Mouse (Mus musculus) embryonic fibroblast, embryonic 13.5 days (primary cell): ENCODE data around the gene Car12. TPM values are rescaled to one million over a fixed set of nuclear protein-coding genes. Genes with fewer than 3 reads are reported as not detected.

Experiments used
- H3K27ac ChIP-seq: 2 replicates; pipeline ENCODE4 v1.5.1; 2012; ENCODE audit warnings: low read length, control low read depth, inconsistent platforms; ENCODE audit not compliant: insufficient read depth
- H3K4me1 ChIP-seq: 2 replicates; pipeline ENCODE4 v1.6.1; 2011; ENCODE audit warnings: low read length; ENCODE audit not compliant: control insufficient read depth, insufficient read depth
- H3K4me3 ChIP-seq: 2 replicates; pipeline ENCODE4 v1.5.1; 2011; ENCODE audit warnings: mild to moderate bottlenecking, control low read depth, low read length; ENCODE audit not compliant: insufficient read depth
- CTCF ChIP-seq: IDR thresholded peaks from 2 replicates; pipeline ENCODE4 v1.5.1; 2011; ENCODE audit warnings: mild to moderate bottlenecking, control low read depth, low read length, moderate library complexity, borderline replicate concordance; ENCODE audit not compliant: insufficient read depth
- POLR2A ChIP-seq: IDR thresholded peaks from 2 replicates; pipeline ENCODE4 v1.6.1; 2011; ENCODE audit warnings: low read depth, mild to moderate bottlenecking, control low read depth, low read length, moderate library complexity
- polyA plus RNA-seq: library from polyadenylated mRNA; stranded (reverse); fragments of >200 nt; gene quantifications from 2 replicates; pipeline ENCODE4 v1.2.4, GENCODE M21; 2011; ENCODE audit warnings: low read depth; ENCODE audit not compliant: missing spikeins, insufficient read length

The Car12 gene
- polyA plus RNA-seq, 1 experiment = 5.3 TPM

DNA sequence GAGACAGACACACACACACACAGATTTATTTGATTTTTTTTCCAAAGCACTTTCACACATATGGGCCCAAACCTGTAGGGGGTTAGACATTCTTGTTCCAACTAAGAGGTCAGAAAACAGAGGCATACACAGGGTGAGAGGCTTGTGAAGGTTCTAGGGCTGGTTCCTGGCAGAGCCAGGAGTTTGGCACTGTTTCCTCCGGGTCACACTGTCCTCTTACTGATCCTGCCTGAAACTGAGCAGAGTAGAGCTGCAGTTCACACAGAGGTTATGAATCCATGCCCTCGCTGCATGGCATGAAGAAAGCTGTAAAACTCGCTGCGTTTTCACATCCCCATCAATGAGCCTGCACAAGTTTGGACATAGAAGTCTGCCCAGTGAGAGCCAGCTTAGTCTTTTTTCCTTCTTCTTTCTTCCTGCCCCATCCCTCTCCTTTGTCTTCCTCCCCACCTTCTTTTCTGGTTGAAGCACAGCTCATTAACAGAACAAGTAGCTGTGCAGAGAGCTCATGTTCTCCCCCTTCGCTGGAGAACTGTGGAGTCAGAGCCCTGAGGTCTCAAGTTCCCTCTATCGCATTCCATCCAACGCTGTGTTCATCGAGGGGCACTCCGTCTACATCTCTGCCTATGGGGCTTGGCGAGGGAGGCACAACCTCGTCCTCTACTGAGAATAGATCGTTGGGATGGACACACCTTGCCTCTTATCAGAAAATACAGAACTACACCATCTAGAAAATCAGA, 4.5 kb upstream of the Car12 start:
- no peak overlapping the region; the same call in 1 of the 2 replicates for H3K27ac ChIP-seq
- peaks cover 9% of the 10 kb centered on the region for H3K4me1 ChIP-seq
- no peak for TF ChIP-seq POLR2A
- no peak for TF ChIP-seq CTCF

DNA sequence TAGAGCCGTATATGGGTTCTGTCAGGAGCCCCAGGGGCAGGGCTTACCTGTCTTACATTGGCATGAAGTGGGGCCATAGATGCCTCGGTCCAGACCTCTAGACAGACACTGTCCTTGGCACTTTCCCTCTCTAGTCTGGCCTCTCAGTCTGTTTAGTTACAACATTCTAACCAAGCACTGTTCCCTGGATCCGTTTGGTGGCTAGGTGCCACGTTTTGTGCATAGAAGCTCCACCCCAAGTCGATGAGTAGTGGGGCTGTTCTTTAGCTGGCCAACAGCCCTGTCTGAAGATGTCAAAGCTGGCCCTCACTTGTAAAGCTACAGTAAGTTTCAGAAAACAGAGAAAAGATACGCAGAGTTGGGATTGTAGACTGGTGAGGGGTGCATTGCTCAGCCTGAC, 2.9 kb upstream of the Car12 start:
- TF ChIP-seq POLR2A (no peak), CTCF (no peak)
- Histone ChIP-seq H3K27ac (no peak overlapping the region), H3K4me3 (no peak overlapping the region), H3K4me1 (peaks cover 9% of the 10 kb centered on the region)

More for the DNA sequence above, 4.5 kb upstream of the Car12 start:
- no peak overlapping the region for H3K4me3 ChIP-seq

DNA sequence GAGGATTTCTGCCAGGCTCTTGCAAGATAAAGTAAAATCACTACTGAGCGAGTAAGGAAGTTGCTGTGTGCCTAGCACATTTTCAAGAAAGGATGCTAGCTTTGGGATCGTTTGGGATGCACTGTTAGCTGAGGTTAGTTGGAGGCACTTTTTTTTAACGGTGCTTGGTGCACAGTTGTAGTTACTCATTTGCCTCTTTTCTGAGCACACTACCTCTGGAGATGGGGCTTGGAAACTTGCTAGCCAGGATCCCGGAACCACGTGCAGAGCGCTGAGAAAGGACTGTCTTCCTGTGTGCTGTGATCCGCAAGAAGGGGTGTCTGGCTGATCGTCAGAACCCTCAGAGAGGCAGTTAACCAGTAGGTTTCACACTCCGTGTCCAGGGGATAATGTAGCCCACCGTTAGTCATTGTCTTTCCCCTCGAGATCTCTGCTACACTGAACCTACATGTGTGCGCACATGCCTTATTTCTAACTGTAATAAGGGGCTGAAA, 583 bp downstream of the Car12 start:
- TF ChIP-seq CTCF (no peak), POLR2A (no peak)
- H3K4me3 ChIP-seq = peak overlapping the region; percentile 18; the same call in 1 of the 2 replicates
- no peak overlapping the region for H3K27ac ChIP-seq
- peaks cover 5% of the 10 kb centered on the region; the same call in 1 of the 2 replicates for H3K4me1 ChIP-seq

DNA sequence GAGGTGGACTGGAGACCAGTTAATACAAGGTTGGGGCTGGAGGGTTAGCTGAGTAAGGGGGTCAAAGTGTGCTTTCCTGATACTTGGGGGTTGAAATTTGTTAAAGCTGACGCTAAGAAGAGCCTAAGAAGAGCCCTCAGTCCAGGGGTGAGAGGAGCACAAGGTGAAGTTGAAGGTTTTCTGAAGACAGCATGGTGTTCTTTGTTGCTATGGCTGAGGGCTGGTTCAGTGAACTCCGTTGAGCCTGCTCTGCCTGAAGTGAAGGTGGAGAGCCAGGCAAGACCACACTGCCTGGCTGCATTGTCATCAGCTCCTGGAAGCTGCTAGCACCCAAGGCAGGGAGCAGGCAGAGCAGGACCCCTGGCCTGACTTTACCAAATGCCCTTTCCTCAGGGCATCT, 1.9 kb downstream of the Car12 start:
- no peak overlapping the region for H3K4me3 ChIP-seq
- 0 out of 2 replicates have a peak, but pooled peaks cover 6% of the 10 kb centered on the region for H3K4me1 ChIP-seq
- no peak overlapping the region for H3K27ac ChIP-seq
- TF ChIP-seq POLR2A (no peak), CTCF (no peak)

DNA sequence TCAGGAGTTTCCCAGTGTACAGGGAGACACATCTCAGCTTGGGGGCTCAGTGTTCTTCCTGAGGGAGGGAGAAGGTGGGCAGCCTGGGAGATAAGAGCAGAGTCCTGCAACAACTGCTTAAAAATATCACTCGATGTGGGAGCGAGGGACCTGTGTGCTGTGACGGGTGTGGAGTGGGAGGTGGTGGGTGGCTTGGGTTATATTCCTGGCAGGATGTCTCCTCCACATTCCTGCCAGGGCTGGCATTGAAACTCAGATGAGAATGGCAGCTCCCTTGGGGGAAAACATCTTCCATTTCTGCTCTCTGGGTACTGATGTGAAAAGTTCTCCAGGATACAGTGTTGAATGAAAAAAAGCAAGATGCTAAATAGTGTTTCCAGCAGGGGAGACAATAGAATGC, 3.0 kb downstream of the Car12 start:
- TF ChIP-seq POLR2A (no peak), CTCF (no peak)
- H3K27ac ChIP-seq = no peak overlapping the region
- peaks cover 7% of the 10 kb centered on the region; the same call in 1 of the 2 replicates for H3K4me1 ChIP-seq
- H3K4me3 ChIP-seq = no peak overlapping the region

DNA sequence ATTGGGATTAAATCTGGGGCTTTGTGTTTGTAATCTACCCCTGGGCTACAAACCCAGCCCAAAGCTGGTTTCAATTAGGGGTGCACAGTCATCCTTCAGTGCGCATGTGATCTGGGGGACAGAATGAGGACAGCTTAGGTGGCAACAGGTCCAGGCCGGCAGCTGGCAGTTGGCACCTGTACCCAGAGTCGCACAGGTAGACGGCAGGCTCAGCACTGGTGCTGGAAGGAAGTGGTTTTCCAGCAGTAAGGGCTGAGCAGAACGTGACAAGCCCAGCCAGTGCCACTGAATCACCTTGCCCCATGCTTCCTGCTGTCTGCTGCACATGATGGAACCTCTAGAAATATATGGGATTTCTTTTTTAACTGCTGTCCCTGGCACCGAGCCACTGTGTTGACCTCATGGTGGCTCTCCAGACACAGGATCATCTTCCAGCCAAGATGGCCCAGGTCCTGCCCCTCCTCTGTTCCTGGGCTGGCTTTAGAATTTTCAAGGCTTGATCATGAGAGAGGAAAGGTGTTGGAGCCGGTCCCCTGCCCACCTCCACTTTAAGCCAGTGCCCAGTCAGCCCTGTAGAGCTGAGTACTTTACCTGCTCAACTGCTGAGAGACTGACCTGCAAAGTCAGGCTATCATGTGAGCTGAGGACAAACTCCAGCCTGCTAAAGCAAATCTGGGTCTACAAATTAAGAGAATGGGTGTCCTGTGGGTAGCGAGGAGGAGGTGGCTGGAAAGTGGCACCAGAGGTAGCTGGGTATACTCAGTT, 7.4 kb downstream of the Car12 start:
- TF ChIP-seq POLR2A (no peak), CTCF (no peak)
- H3K4me1 ChIP-seq = peaks cover 15% of the 10 kb centered on the region
- H3K27ac ChIP-seq = no peak overlapping the region
- no peak overlapping the region for H3K4me3 ChIP-seq

DNA sequence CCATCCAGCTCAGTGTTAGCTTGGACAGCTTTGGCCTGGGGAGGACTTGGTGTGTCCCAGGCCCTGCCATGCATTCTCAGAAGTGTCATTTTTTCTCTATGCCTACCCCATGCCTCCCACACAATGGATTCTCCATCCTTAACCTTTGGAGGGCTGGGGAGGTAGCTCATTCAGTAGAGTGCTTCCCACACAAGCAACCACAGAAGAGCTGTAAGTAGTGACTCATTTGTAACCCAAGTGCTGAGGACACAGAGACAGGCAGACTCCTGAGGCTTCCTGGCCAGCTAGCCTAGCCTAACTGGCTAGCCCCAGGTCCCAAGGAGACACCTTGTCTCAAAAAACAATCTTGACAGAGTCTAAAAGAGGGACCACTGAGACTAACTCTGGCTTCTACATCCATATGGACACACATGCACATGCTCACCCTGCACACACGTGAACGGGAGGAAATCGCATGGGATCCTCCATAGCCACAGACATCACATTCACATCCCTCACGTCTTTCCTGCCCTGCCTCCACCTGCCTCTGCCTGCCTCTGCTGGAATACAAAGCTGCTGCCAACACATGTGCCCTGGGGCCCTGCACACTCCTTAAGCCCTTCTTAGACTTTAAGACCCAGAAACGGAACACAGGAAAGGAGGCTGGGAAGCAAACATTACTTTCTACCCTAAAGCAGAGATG, 8.8 kb downstream of the Car12 start:
- Histone ChIP-seq H3K27ac (peak overlapping the region; percentile 13; the same call in 1 of the 2 replicates), H3K4me1 (peaks cover 15% of the 10 kb centered on the region), H3K4me3 (no peak overlapping the region)
- TF ChIP-seq CTCF (no peak), POLR2A (no peak)

DNA sequence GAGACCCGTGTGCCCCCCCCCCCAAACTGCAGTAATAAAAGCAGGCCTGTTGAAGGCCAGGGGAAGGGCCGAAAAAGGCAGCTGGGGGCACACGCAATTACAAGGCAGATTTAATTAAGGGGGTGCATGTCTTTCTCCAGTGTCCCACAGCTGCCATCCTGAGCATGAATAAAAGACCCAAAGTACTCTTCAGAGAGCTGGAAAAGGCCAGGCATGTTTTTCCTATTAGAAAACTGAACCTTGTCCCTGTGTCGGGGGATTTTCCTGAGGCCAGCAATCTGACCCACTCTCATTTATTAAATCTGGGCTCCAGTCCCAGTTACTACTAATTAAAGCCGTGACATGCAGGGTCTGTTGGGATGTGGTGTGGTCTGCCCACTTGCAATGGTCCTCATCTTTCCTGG, 9.4 kb downstream of the Car12 start:
- TF ChIP-seq POLR2A (no peak), CTCF (no peak)
- no peak overlapping the region for H3K27ac ChIP-seq
- H3K4me1 ChIP-seq = peaks cover 15% of the 10 kb centered on the region
- no peak overlapping the region for H3K4me3 ChIP-seq

DNA sequence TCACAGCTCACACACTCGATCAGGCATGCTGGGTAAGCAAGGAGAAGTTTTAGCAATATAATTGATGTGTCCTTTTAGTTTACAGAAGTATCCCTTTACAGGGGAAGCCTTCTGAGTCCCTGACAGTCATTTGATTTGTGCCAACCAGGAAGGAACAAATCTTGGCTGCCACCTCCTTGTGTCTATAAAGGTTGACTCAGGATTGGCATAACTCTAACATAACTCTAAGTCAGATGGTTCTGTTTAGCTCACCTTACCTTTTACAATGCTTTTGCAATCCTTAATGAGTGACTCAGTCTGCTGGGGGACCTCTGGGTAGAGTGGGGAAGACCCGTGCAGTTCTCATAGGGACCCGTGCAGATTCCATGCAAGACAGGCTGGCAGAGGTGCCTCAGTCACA, 12.1 kb downstream of the Car12 start:
- H3K27ac ChIP-seq = no peak overlapping the region
- peaks cover 9% of the 10 kb centered on the region for H3K4me1 ChIP-seq
- H3K4me3 ChIP-seq = no peak overlapping the region
- TF ChIP-seq POLR2A = no peak
- TF ChIP-seq CTCF = no peak
